Mouse (Mus musculus) liver, adult 2 months (tissue): ENCODE data around the gene Unk.

ENCODE experiments used
- CTCF ChIP-seq: fragments of 200-500 bp; IDR thresholded peaks from 2 replicates; pipeline ENCODE4 v1.5.1; 2011; ENCODE audit warnings: low read depth, low read length, control low read depth
- POLR2A ChIP-seq: fragments of 200-500 bp; IDR thresholded peaks from 2 replicates; pipeline ENCODE4 v1.6.1; 2011; ENCODE audit warnings: low read length, control low read depth; ENCODE audit not compliant: insufficient read depth; ENCODE audit errors: extremely low read depth

GRCm38 (mm10) chr11:116014821-116015220 is 15.3 kb upstream of the Unk start:
- TF ChIP-seq CTCF (no peak), POLR2A (no peak)
